Mouse (Mus musculus) brain, embryonic 18.5 days (tissue): Measurements from ENCODE around the gene Gm8334.
"Not testable (repeated sequence)": the region's sequence is repeated elsewhere in the genome, so short reads cannot be mapped to it uniquely, and the experiment has no call there.

Experiments
- DNase-seq: peaks from one replicate; pipeline ENCODE4 v3.0.0-alpha.2; 2012; ENCODE audit warnings: low read depth, low spot score

Gene Gm8334

GRCm38 (mm10) chrX:148615053-148615452 lies at the start of gene Gm8334:
TSS of gene Gm8334 (minus strand) at chrX:148615153.
- DNase-seq: not testable (repeated sequence)

GRCm38 (mm10) chrX:148663298-148663697 lies 48.3 kb upstream of the Gm8334 start, which contains the start of gene Gm15127:
TSS of gene Gm15127 (plus strand) at chrX:148663598.
- DNase-seq: not testable (repeated sequence)
